Mouse (Mus musculus) c-Kit-positive CD71-negative TER-119-negative erythroid progenitor cells, embryonic 14.5 days (primary cell): ENCODE measurements around the gene Fli1.

Experiments used
- DNase-seq: peaks from one replicate; pipeline ENCODE4 v3.0.0-alpha.2; 2013; ENCODE audit warnings: low read depth

The Fli1 gene

GRCm38 (mm10) chr9:32542212-32543039 lies at the start of gene Fli1:
Gene Fli1 (minus strand): TSS chr9:32542861.
- no peak for DNase-seq

DNA sequence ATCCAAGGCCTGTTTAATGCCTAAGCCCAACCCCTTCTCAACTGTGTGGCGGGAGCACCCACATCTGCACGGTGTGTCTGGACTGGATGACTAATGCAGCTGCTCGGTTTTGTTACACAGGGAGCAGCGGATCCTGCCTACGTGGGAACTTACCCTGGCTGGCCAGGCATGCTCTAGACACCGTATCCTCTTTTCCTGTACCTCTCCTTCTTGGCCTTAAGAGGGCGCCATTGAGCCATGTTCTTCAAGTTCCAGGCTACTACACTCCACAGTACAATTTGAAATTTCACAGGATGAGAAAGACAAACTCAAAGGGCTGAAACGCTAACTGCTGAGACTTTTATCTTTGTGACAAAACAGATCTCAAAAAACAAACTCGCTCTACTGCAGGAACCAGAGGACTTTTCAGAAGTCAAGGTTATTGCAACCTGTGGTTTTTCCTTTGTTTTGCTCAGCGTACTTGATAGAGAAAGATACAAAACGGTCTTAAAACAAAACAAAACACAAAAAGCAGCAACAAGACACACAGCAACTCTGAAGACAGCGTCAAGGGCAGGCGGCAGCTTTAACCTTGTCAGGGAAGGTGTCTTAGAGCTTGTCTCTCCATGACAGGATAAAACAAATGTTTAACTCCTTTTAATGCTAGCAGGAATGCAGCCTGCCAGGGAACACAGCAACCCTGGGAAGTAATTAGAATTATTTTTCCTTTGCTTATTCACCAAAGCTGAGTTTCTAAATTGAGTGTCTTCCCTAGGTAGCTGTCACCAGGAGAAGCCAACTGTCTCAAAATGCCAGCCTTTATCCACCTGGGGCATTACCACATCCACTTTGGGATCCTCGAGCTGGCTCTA lies 49.3 kb upstream of the Fli1 start:
- DNase-seq: peak; percentile 88

- no peak for DNase-seq
These were observed 47.9 kb upstream of the Fli1 start for GRCm38 (mm10) chr9:32590571-32590970.

DNA sequence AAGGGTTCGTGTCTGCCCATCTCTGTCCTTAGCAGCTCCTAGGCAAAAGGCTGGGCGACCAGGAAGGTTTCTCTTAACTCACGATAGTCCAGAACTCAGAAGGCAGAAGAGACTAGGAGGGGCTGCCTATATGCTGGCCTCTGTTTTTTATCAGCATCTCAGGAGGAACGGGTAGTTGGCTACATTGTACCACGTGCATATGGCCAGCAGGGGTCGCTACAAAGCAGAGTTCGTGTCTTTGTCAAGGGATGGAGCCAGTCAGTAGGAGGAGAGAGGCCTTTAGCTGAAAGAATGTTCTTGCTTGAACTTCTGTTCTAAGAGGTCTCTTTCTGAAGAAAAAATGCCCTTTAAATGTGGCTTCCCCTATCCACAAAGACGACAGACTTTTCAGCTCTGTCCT lies 47.2 kb upstream of the Fli1 start:
- DNase-seq: peak; percentile 81

- no peak for DNase-seq
These were observed 42.7 kb upstream of the Fli1 start for GRCm38 (mm10) chr9:32585357-32585756.

- DNase-seq: no peak
These were observed 41.2 kb upstream of the Fli1 start for GRCm38 (mm10) chr9:32583905-32584304.

GRCm38 (mm10) chr9:32581851-32582573 lies 39.4 kb upstream of the Fli1 start:
- no peak for DNase-seq

GRCm38 (mm10) chr9:32578411-32578810 lies 35.8 kb upstream of the Fli1 start:
- DNase-seq: no peak

- DNase-seq: no peak
These were observed 31.0 kb upstream of the Fli1 start for GRCm38 (mm10) chr9:32573638-32574037.

GRCm38 (mm10) chr9:32571676-32572075 lies 29.0 kb upstream of the Fli1 start:
- DNase-seq: no peak

DNA sequence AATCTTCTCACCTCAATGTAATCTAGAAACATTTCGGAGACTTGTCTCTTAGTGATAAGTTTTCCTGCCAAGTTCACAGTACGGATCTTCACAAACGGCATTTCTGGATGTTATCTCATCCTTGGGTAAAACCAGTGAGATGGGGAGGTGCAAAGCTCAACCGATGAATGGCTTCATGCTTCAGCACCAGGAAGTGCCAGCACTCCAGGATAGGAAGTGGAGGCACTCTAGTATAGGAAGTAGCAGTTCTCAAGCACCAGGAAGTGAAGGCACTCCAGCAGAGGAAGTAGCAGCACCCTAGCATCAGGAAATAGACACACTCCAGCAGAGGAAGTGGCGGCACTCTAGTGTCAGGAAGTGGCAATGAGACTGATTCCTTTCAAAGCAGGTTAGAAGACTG lies 27.9 kb upstream of the Fli1 start:
- DNase-seq: no peak

DNA sequence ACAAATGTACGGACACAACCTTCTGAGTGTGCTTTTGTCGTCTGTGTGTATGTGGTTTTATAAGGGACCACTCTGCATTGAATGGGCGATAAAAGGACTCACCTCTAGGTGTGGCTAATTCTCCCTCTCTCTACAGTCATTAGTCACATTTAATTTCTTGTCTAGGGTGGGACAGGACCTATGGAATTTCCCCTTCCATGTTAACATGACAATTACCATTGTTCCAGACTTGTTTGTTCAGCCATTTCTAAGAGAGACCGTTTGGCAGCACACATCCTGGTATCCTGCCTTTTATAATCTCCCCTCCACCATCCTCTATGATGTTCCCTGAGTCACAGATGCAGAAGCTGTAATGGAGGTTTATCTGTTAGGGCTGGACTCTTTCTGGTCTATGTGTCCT lies 26.6 kb upstream of the Fli1 start:
- DNase-seq: no peak

- DNase-seq: no peak
These were observed 24.9 kb upstream of the Fli1 start for GRCm38 (mm10) chr9:32567603-32568002.

GRCm38 (mm10) chr9:32565309-32565708 lies 22.6 kb upstream of the Fli1 start:
- DNase-seq: no peak

DNA sequence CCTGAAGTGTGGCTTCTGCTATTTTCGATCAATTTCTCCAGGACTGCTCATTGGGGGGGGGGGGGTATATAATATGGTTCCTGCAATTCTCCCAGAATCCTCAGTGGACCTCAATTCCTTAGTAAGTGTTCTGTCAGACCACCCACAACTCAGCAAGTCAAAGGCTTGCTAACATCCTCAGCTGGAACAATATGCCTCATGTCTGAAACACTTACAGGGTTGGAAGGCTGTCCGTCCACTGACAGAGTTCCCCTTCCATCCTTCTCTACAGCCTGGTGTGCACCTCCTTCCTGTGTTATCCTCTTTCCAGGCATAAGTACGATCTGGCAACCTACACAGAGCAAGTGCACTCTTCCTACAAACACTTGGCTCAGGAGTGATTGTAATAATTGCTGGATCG lies 20.2 kb upstream of the Fli1 start:
- no peak for DNase-seq

DNA sequence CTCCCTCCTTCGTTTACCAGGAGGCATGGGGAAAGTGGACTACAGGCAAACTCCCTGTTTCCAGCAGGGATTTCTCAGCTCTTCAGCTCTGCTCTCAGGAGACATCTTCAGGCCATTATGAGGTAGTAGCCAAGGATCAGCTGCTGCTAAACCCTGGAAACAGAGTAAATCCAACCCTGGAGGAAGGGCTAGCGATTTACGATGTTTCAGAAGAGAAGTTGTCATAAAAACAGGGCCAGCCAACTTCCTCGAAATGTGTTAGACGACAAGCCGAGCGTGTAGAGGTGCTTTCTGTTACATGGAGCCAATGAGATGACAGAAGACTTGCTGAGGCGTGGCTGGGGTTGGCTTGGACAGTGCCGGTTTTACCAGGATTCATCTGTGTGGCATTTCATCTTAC lies 19.7 kb upstream of the Fli1 start:
- DNase-seq: no peak

DNA sequence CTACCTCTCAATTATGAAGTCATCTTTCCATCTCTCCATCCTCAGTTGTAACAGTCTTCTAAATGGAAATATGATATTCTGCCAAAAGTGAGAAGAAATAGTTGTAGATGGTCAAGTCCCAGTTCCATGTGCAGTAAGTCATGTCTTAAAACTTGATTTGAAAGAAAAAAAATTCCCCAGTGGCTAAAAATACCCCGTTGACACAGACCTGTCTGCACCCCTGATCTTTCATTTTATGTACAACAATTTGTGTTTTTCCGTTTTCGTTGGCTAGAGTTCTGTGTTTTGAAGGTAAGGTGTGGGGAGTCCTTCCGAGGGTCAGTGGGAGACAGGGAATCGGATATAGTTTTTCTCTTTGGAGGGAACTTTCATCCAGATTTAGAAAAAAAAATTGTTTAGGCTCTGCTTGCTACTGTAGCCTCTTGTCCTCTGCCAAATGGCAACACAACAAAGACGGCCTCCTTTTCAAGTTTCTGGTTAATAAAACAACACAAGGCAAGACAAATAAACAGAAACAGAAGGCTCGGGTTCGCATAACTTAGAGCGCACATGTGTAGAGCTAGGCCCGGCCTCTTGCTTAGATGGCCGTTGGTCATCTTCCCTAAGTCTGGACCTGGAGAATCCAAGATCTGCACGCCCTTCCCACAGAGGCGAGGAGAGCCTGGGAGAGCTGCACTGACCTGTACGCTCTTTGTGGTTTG lies 18.7 kb upstream of the Fli1 start:
- DNase-seq: no peak

- peak; percentile 33 for DNase-seq
These were observed 17.2 kb upstream of the Fli1 start for GRCm38 (mm10) chr9:32559859-32560258.

DNA sequence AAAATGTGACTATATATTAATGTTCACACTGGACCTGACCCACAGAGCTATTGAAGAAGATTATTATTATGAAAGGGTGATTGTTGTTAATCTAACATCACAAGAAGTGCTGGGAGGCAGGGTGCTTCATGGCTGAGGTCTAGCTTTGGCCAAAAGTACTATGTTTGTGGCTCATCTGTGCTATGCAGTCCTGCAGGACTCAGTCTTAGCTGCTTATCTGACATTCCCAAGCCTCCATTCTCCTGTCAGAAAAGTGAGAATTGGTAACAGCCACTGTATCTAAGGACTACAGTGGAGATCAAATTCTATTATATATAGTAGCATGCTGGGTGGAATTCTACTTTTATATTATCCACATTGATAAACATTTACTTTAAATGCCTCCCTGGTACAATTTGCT lies 16.8 kb upstream of the Fli1 start:
- no peak for DNase-seq

DNA sequence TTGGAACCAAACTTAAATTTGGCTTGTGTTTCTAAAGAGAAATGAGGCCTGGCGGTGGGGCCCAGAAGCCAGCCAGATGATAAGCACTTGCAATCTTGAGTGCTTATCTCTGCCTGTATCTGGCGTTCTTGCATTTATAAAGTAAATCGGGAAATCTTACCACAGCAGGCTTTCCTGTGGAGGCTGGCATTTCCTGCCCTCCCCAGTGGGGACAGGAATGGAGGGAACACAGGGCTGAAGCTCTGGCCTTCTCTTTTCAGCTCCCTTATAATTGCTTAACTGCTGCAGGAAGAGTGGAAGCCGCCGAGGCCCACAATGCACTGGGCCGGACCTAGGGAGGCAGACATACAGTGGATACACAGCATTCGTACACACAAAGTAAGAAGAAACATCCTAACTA lies 13.7 kb upstream of the Fli1 start:
- no peak for DNase-seq

DNA sequence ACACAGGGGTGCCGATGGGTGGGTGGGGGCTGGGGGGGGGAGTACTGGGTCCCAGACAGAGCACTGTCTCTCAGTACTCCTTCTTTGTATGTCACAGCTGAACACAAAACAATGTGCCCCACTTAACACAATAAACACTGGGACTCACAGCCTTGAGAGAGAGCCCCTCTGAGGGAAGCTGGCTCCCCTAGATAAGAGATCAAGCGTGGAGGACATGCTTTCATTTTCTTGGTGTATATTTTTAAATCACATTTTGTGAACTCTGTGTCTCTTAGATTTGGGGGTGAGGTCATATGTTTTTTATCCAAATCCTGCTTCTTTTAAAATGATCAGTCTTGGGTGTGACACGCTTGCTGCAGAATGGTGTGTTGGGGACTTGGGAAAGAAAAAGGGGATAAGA lies 12.6 kb upstream of the Fli1 start:
- no peak for DNase-seq

- DNase-seq: no peak
These were observed 7.9 kb upstream of the Fli1 start for GRCm38 (mm10) chr9:32550541-32550940.
